Mouse (Mus musculus) myocyte (in vitro differentiated cells): ENCODE data around the gene Pdcd7.

Experiments used
- CEBPB ChIP-seq: IDR thresholded peaks from 2 replicates; pipeline ENCODE4 v1.6.1; 2011; ENCODE audit warnings: mild to moderate bottlenecking, moderate library complexity; ENCODE audit not compliant: poor library complexity, insufficient read depth, severe bottlenecking
- E2F4 ChIP-seq: IDR thresholded peaks from one replicate; pipeline ENCODE4 v1.6.1; 2011; ENCODE audit warnings: mild to moderate bottlenecking, control low read depth, moderate library complexity; ENCODE audit not compliant: insufficient read depth
- MAX ChIP-seq: IDR thresholded peaks from one replicate; pipeline ENCODE4 v1.6.1; 2011; ENCODE audit warnings: low read depth, mild to moderate bottlenecking, control low read depth
- MYOD1 ChIP-seq, 3 experiments: IDR thresholded peaks; one replicate each; pipeline ENCODE4 v1.6.1; 2011; ENCODE audit warnings: control low read depth in 2 of 3, low read depth in 2 of 3, mild to moderate bottlenecking in 2 of 3, moderate library complexity in 1 of 3; ENCODE audit not compliant: insufficient read length in 2 of 3, control insufficient read depth in 1 of 3
- POLR2A ChIP-seq: IDR thresholded peaks from one replicate; pipeline ENCODE4 v1.6.1; 2011; ENCODE audit warnings: low read depth, mild to moderate bottlenecking, control low read depth, moderate library complexity; ENCODE audit not compliant: insufficient read length
- POLR2AphosphoS2 ChIP-seq: IDR thresholded peaks from one replicate; pipeline ENCODE4 v1.6.1; 2011; ENCODE audit warnings: low read depth, control low read depth; ENCODE audit not compliant: insufficient read length
- REST ChIP-seq: IDR thresholded peaks from one replicate; pipeline ENCODE4 v1.6.1; 2011; ENCODE audit warnings: mild to moderate bottlenecking, control low read depth, moderate library complexity; ENCODE audit not compliant: insufficient read depth, insufficient read length
- TCF12 ChIP-seq: IDR thresholded peaks from one replicate; pipeline ENCODE4 v1.6.1; 2011; ENCODE audit warnings: mild to moderate bottlenecking, control low read depth; ENCODE audit not compliant: poor library complexity, insufficient read depth, severe bottlenecking
- USF1 ChIP-seq: IDR thresholded peaks from one replicate; pipeline ENCODE4 v1.6.1; 2011; ENCODE audit warnings: low read depth, mild to moderate bottlenecking, control low read depth, moderate library complexity

- TF ChIP-seq POLR2A (no peak), REST (no peak), CEBPB (no peak), MAX (no peak), E2F4 (no peak), USF1 (no peak), POLR2AphosphoS2 (no peak), MYOD1 (IDR thresholded peaks at IDR 0.05; ENCODE audit: control insufficient read depth in 1 of 3, insufficient read length in 2 of 3, low read depth in 2 of 3) (no peak), TCF12 (no peak)
These were observed 61.4 kb downstream of the Pdcd7 start for GRCm38 (mm10) chr9:65407327-65407726.
